Mouse (Mus musculus): ENCODE data around the gene Trp53.

Gene Trp53

GRCm38 (mm10) chr11:69560896-69561854, 19.0 kb upstream of the Trp53 start:
- DNase-seq (ENCODE audit: extremely low read depth, insufficient read length, low spot score), result no peak

- no peak for DNase-seq (ENCODE audit: extremely low read depth, insufficient read length, low spot score)
These were observed 16.8 kb upstream of the Trp53 start for GRCm38 (mm10) chr11:69563373-69563772.

GRCm38 (mm10) chr11:69564391-69564790, 15.8 kb upstream of the Trp53 start:
- no peak for DNase-seq (ENCODE audit: extremely low read depth, insufficient read length, low spot score)

- no peak for DNase-seq (ENCODE audit: extremely low read depth, insufficient read length, low spot score)
These were observed 15.0 kb upstream of the Trp53 start for GRCm38 (mm10) chr11:69565131-69565530.

GRCm38 (mm10) chr11:69575220-69575619, 4.9 kb upstream of the Trp53 start:
- no peak for DNase-seq (ENCODE audit: extremely low read depth, insufficient read length, low spot score)

GRCm38 (mm10) chr11:69576307-69576706, 3.9 kb upstream of the Trp53 start:
- no peak for DNase-seq (ENCODE audit: extremely low read depth, insufficient read length, low spot score)

GRCm38 (mm10) chr11:69578301-69578700, 1.9 kb upstream of the Trp53 start:
- no peak for DNase-seq (ENCODE audit: extremely low read depth, insufficient read length, low spot score)

- peak; percentile 95 for DNase-seq (ENCODE audit: extremely low read depth, insufficient read length, low spot score)
These were observed 786 bp upstream of the Trp53 start for GRCm38 (mm10) chr11:69579128-69580017.

GRCm38 (mm10) chr11:69580572-69581146, 500 bp downstream of the Trp53 start:
- no peak for DNase-seq (ENCODE audit: extremely low read depth, insufficient read length, low spot score)

GRCm38 (mm10) chr11:69581147-69581688, 1.1 kb downstream of the Trp53 start:
- DNase-seq (ENCODE audit: extremely low read depth, insufficient read length, low spot score), result peak; percentile 95

GRCm38 (mm10) chr11:69581814-69582213, 1.7 kb downstream of the Trp53 start:
- no peak for DNase-seq (ENCODE audit: extremely low read depth, insufficient read length, low spot score)

GRCm38 (mm10) chr11:69582230-69582805, 2.2 kb downstream of the Trp53 start:
- no peak for DNase-seq (ENCODE audit: extremely low read depth, insufficient read length, low spot score)

- DNase-seq (ENCODE audit: extremely low read depth, insufficient read length, low spot score), result no peak
These were observed 3.8 kb downstream of the Trp53 start for GRCm38 (mm10) chr11:69584008-69584407.

- DNase-seq (ENCODE audit: extremely low read depth, insufficient read length, low spot score), result no peak
These were observed 4.8 kb downstream of the Trp53 start for GRCm38 (mm10) chr11:69584937-69585336.

GRCm38 (mm10) chr11:69585718-69586325, 5.7 kb downstream of the Trp53 start:
- no peak for DNase-seq (ENCODE audit: extremely low read depth, insufficient read length, low spot score)

GRCm38 (mm10) chr11:69589207-69589834, 9.2 kb downstream of the Trp53 start:
- no peak for DNase-seq (ENCODE audit: extremely low read depth, insufficient read length, low spot score)

- DNase-seq (ENCODE audit: extremely low read depth, insufficient read length, low spot score), result no peak
These were observed 10.5 kb downstream of the Trp53 start for GRCm38 (mm10) chr11:69590622-69591021.

GRCm38 (mm10) chr11:69591424-69591823, 11.3 kb downstream of the Trp53 start:
- DNase-seq (ENCODE audit: extremely low read depth, insufficient read length, low spot score), result no peak

- no peak for DNase-seq (ENCODE audit: extremely low read depth, insufficient read length, low spot score)
These were observed 11.9 kb downstream of the Trp53 start for GRCm38 (mm10) chr11:69591899-69592637.

Measured in 3134 (cell line).